Mouse (Mus musculus): ENCODE measurements around the gene Mapk8ip3. TPM values are rescaled to one million over a fixed set of nuclear protein-coding genes. Genes with fewer than 3 reads are reported as not detected.

The Mapk8ip3 gene
- 16.0 TPM for polyA plus RNA-seq (2014; fragmentation: Illumina TruSeq; extraction: RNeasy Lipid Tissue Mini Kit (QIAGEN cat#74804); ENCODE audit: insufficient read depth, low read depth, low replicate concordance)

GRCm38 (mm10) chr17:24936259-24937237, at the start of gene Mapk8ip3:
TSS of gene Mapk8ip3 (minus strand) at chr17:24936977.

DNA sequence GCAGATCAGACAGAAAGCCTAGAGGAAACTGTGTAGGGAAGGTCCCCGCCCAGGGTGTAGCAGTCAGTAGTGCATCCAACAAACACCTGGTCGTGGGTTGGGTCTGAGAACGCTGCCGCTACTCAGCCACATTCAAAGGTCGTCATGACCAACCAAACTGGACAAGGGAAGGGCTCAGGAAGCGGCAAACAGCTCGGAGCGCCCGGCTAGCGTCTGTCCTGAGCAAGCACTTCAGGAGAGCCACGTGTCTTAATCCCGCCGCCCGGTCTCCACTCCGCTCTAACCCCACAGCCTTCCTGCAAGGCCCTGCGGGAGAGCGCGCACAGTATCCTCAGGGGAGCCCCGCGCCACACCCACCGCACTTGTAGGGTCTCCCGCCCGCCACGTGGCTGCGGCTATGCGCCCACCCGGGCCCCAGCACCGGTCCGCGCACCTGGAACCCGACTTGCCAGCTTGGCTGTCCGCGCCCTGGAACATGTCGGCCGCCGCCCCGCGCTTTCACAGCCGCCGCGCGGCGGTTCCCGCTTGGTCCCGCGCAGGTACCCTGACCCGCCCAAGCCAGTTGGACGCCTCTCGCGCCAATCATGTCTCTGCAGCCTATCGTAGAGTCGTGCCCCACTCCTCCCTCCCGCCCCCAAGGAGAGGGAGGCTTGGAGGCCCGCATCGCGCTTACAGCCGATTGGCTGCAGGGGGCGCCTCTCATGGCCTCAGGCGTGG, 23.5 kb upstream of the Mapk8ip3 start, which contains the start of gene Jpt2:
Jpt2 (minus strand) TSS at position 555 of the 717 bp plus-strand sequence.

GRCm38 (mm10) chr17:24896241-24896992, 40.4 kb downstream of the Mapk8ip3 start, which contains the start of gene Nme3:
TSS of gene Nme3 (plus strand) at chr17:24896500.

DNA sequence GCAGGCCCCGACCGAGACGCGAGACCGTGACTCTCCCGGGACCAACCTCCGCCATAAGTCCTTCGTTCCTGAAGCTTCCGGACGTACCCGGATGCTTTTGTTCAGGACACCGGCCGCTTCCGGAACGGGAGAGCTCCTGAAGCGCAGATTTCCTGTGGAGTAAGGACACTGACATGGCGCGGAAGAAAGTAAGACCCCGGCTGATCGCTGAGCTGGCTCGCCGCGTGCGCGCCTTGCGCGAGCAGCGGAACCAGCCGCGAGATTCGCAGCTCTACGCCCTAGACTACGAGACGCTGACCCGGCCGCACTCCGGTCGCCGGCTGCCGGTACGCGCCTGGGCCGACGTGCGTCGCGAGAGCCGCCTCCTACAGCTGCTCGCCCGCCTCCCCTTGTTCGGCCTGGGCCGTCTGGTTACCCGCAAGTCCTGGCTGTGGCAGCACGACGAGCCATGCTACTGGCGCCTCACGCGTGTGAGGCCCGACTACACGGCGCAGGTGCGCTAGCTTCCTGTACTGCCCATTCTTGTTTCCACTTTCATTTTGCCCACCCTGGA, 41.7 kb downstream of the Mapk8ip3 start, which contains the start of the genes Eme2 and Mrps34:
Eme2 (minus strand) TSS at position 93 of the 553 bp plus-strand sequence.
Mrps34 (plus strand) TSS at position 122 of the 553 bp plus-strand sequence.

DNA sequence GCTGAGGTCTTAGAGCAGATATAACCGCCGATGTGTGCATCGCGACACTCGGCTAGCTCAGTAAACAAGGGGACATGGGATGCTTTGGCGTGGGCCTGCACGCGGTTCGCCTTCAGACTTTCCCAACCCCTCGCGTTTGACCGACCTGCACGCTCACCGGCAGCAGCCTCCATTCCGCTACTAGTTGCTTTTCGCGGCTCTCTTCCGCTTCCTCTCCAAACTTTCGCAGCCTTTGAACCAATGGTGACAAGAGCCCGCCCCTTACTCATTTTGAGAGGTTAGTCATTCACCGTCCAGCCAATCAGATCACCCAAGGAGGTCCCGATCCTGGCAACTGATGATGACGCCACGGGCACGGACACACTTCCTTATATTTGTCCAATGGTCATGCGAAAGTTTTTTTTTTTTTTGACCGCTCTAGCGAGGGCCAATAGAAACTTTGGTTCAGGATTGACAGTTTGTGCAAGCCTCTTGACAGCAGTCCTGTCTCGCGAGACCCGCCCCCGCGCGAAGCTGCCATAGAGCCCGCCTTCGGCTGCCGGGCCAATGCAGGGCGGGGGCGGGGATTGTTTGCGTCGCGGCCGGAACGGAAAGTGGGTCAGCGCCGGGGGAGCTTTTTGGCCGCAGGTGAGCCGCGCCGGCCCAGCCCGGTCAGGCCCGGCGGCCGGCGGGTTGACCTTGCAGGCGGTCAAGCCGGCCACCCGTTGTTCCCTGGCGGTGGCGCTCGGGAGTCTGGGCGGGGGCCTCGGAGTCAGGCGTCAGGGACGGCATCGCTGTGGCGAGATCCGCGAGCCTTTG, 50.4 kb downstream of the Mapk8ip3 start, which contains the start of the genes Nubp2 and Spsb3:
Nubp2 (minus strand) TSS at position 216 of the 798 bp plus-strand sequence.
Spsb3 (plus strand) TSS at position 510 of the 798 bp plus-strand sequence.

DNA sequence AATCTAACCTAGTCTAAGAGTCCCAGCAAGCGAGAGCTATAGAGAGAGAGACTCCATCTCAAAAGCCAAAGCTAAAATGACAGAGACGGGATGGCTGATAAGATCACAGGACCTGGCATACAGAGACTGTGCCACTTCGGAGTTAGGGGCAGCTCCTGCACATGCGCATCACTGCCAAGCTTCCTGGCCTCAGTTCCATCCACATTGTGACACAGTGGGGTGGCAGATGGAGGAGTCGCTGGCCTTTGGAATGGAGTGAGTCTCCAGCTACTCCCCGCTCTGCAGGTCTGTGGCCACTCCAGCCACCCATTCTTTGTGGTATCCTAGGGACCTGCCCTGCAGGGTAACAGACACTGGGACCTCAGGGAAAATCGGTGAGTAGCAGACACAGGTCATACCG, 71.0 kb downstream of the Mapk8ip3 start, which contains the start of gene Igfals:
Igfals (plus strand) TSS at position 222 of the 400 bp plus-strand sequence.

DNA sequence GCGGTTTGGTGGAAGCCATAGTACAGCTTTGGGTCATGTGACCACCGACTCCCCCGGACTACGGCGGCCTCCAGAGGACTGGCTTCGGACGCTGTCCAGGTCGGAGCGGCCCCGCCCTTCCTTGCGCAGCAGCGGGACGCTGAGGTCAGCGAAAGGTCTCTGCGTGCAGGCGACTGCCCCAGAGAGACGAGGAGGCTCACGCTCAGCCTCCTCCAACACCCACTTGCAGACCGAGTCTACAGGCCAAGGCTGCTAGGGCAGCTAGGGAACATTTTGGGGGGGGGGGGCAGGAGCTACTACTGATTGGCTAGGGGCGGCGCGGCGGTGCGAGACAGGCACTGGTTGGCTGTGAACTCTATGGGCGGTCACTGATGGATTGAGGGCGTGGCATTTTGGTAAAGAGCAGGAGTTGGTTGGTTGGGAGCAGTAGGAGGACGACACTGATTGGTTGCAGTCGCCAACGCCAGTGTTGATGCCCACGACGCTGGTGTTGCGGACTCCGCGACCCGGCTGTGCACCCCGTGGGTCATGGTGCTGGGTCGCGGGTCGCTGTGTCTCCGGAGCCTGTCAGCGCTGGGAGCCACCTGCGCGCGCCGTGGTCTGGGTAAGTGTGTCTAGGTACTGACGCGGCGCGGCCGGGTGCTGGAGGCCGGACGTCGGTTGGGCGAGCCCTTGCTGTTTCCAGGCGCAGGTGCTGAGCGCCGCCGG, 86.6 kb downstream of the Mapk8ip3 start, which contains the start of gene Fahd1:
Fahd1 (minus strand) TSS at position 300 of the 708 bp plus-strand sequence.

Other genes with a start within 250 kb of the Mapk8ip3 start
- gene Syngr3, start 247.0 kb downstream of the Mapk8ip3 start, polyA plus RNA-seq (2014; fragmentation: Illumina TruSeq; extraction: RNeasy Lipid Tissue Mini Kit (QIAGEN cat#74804); ENCODE audit: insufficient read depth, low read depth, low replicate concordance) = 0.15 TPM
- 16.3 TPM for gene Gfer, start 240.8 kb downstream of the Mapk8ip3 start, polyA plus RNA-seq (2014; fragmentation: Illumina TruSeq; extraction: RNeasy Lipid Tissue Mini Kit (QIAGEN cat#74804); ENCODE audit: insufficient read depth, low read depth, low replicate concordance)
- 5.1 TPM for gene Noxo1, start 240.7 kb downstream of the Mapk8ip3 start, polyA plus RNA-seq (2014; fragmentation: Illumina TruSeq; extraction: RNeasy Lipid Tissue Mini Kit (QIAGEN cat#74804); ENCODE audit: insufficient read depth, low read depth, low replicate concordance)
- gene Tbl3, start 229.3 kb downstream of the Mapk8ip3 start, polyA plus RNA-seq (2014; fragmentation: Illumina TruSeq; extraction: RNeasy Lipid Tissue Mini Kit (QIAGEN cat#74804); ENCODE audit: insufficient read depth, low read depth, low replicate concordance) = 18.7 TPM
- gene Rnf151, start 218.9 kb downstream of the Mapk8ip3 start, polyA plus RNA-seq (2014; fragmentation: Illumina TruSeq; extraction: RNeasy Lipid Tissue Mini Kit (QIAGEN cat#74804); ENCODE audit: insufficient read depth, low read depth, low replicate concordance) = not detected
- 1,101 TPM for gene Rps2, start 218.9 kb downstream of the Mapk8ip3 start, polyA plus RNA-seq (2014; fragmentation: Illumina TruSeq; extraction: RNeasy Lipid Tissue Mini Kit (QIAGEN cat#74804); ENCODE audit: insufficient read depth, low read depth, low replicate concordance)
- 263 TPM for gene Ndufb10, start 212.5 kb downstream of the Mapk8ip3 start, polyA plus RNA-seq (2014; fragmentation: Illumina TruSeq; extraction: RNeasy Lipid Tissue Mini Kit (QIAGEN cat#74804); ENCODE audit: insufficient read depth, low read depth, low replicate concordance)
- gene Rpl3l, start 209.2 kb downstream of the Mapk8ip3 start, polyA plus RNA-seq (2014; fragmentation: Illumina TruSeq; extraction: RNeasy Lipid Tissue Mini Kit (QIAGEN cat#74804); ENCODE audit: insufficient read depth, low read depth, low replicate concordance) = 1.8 TPM
- gene Msrb1, start 200.3 kb downstream of the Mapk8ip3 start, polyA plus RNA-seq (2014; fragmentation: Illumina TruSeq; extraction: RNeasy Lipid Tissue Mini Kit (QIAGEN cat#74804); ENCODE audit: insufficient read depth, low read depth, low replicate concordance) = 138 TPM
- 4.0 TPM for gene Hs3st6, start 184.0 kb downstream of the Mapk8ip3 start, polyA plus RNA-seq (2014; fragmentation: Illumina TruSeq; extraction: RNeasy Lipid Tissue Mini Kit (QIAGEN cat#74804); ENCODE audit: insufficient read depth, low read depth, low replicate concordance)
- not detected for gene Meiob, start 132.7 kb downstream of the Mapk8ip3 start, polyA plus RNA-seq (2014; fragmentation: Illumina TruSeq; extraction: RNeasy Lipid Tissue Mini Kit (QIAGEN cat#74804); ENCODE audit: insufficient read depth, low read depth, low replicate concordance)
- gene Hagh, start 96.8 kb downstream of the Mapk8ip3 start, polyA plus RNA-seq (2014; fragmentation: Illumina TruSeq; extraction: RNeasy Lipid Tissue Mini Kit (QIAGEN cat#74804); ENCODE audit: insufficient read depth, low read depth, low replicate concordance) = 45.6 TPM
- 9.0 TPM for gene Fahd1, start 86.6 kb downstream of the Mapk8ip3 start, polyA plus RNA-seq (2014; fragmentation: Illumina TruSeq; extraction: RNeasy Lipid Tissue Mini Kit (QIAGEN cat#74804); ENCODE audit: insufficient read depth, low read depth, low replicate concordance)
- 1.3 TPM for gene Igfals, start 71.0 kb downstream of the Mapk8ip3 start, polyA plus RNA-seq (2014; fragmentation: Illumina TruSeq; extraction: RNeasy Lipid Tissue Mini Kit (QIAGEN cat#74804); ENCODE audit: insufficient read depth, low read depth, low replicate concordance)
- 28.8 TPM for gene Nubp2, start 50.6 kb downstream of the Mapk8ip3 start, polyA plus RNA-seq (2014; fragmentation: Illumina TruSeq; extraction: RNeasy Lipid Tissue Mini Kit (QIAGEN cat#74804); ENCODE audit: insufficient read depth, low read depth, low replicate concordance)
- 25.7 TPM for gene Spsb3, start 50.3 kb downstream of the Mapk8ip3 start, polyA plus RNA-seq (2014; fragmentation: Illumina TruSeq; extraction: RNeasy Lipid Tissue Mini Kit (QIAGEN cat#74804); ENCODE audit: insufficient read depth, low read depth, low replicate concordance)
- gene Eme2, start 41.9 kb downstream of the Mapk8ip3 start, polyA plus RNA-seq (2014; fragmentation: Illumina TruSeq; extraction: RNeasy Lipid Tissue Mini Kit (QIAGEN cat#74804); ENCODE audit: insufficient read depth, low read depth, low replicate concordance) = 8.2 TPM
- gene Mrps34, start 41.9 kb downstream of the Mapk8ip3 start, polyA plus RNA-seq (2014; fragmentation: Illumina TruSeq; extraction: RNeasy Lipid Tissue Mini Kit (QIAGEN cat#74804); ENCODE audit: insufficient read depth, low read depth, low replicate concordance) = 47.3 TPM
- 65.8 TPM for gene Nme3, start 40.5 kb downstream of the Mapk8ip3 start, polyA plus RNA-seq (2014; fragmentation: Illumina TruSeq; extraction: RNeasy Lipid Tissue Mini Kit (QIAGEN cat#74804); ENCODE audit: insufficient read depth, low read depth, low replicate concordance)
- 12.6 TPM for gene Jpt2, start 23.7 kb upstream of the Mapk8ip3 start, polyA plus RNA-seq (2014; fragmentation: Illumina TruSeq; extraction: RNeasy Lipid Tissue Mini Kit (QIAGEN cat#74804); ENCODE audit: insufficient read depth, low read depth, low replicate concordance)
- gene Cramp1l, start 78.8 kb upstream of the Mapk8ip3 start, polyA plus RNA-seq (2014; fragmentation: Illumina TruSeq; extraction: RNeasy Lipid Tissue Mini Kit (QIAGEN cat#74804); ENCODE audit: insufficient read depth, low read depth, low replicate concordance) = 3.6 TPM
- 6.4 TPM for gene Ift140, start 79.1 kb upstream of the Mapk8ip3 start, polyA plus RNA-seq (2014; fragmentation: Illumina TruSeq; extraction: RNeasy Lipid Tissue Mini Kit (QIAGEN cat#74804); ENCODE audit: insufficient read depth, low read depth, low replicate concordance)
- gene Tmem204, start 146.6 kb upstream of the Mapk8ip3 start, polyA plus RNA-seq (2014; fragmentation: Illumina TruSeq; extraction: RNeasy Lipid Tissue Mini Kit (QIAGEN cat#74804); ENCODE audit: insufficient read depth, low read depth, low replicate concordance) = 141 TPM
- 11.7 TPM for gene Telo2, start 179.0 kb upstream of the Mapk8ip3 start, polyA plus RNA-seq (2014; fragmentation: Illumina TruSeq; extraction: RNeasy Lipid Tissue Mini Kit (QIAGEN cat#74804); ENCODE audit: insufficient read depth, low read depth, low replicate concordance)
- gene Ptx4, start 183.8 kb upstream of the Mapk8ip3 start, polyA plus RNA-seq (2014; fragmentation: Illumina TruSeq; extraction: RNeasy Lipid Tissue Mini Kit (QIAGEN cat#74804); ENCODE audit: insufficient read depth, low read depth, low replicate concordance) = not detected
- gene Clcn7, start 196.4 kb upstream of the Mapk8ip3 start, polyA plus RNA-seq (2014; fragmentation: Illumina TruSeq; extraction: RNeasy Lipid Tissue Mini Kit (QIAGEN cat#74804); ENCODE audit: insufficient read depth, low read depth, low replicate concordance) = 13.7 TPM
- not detected for gene Ccdc154, start 225.5 kb upstream of the Mapk8ip3 start, polyA plus RNA-seq (2014; fragmentation: Illumina TruSeq; extraction: RNeasy Lipid Tissue Mini Kit (QIAGEN cat#74804); ENCODE audit: insufficient read depth, low read depth, low replicate concordance)
- gene Gm38655, start 238.5 kb upstream of the Mapk8ip3 start, polyA plus RNA-seq (2014; fragmentation: Illumina TruSeq; extraction: RNeasy Lipid Tissue Mini Kit (QIAGEN cat#74804); ENCODE audit: insufficient read depth, low read depth, low replicate concordance) = 3.1 TPM
- gene BC003965, start 247.6 kb upstream of the Mapk8ip3 start, polyA plus RNA-seq (2014; fragmentation: Illumina TruSeq; extraction: RNeasy Lipid Tissue Mini Kit (QIAGEN cat#74804); ENCODE audit: insufficient read depth, low read depth, low replicate concordance) = 13.3 TPM